Mouse (Mus musculus): ENCODE results near the gene Coro1c.

Gene Coro1c

GRCm38 (mm10) chr5:113858550-113858949 lies 50.0 kb downstream of the Coro1c start:
- in situ Hi-C loops (cut with MboI, MseI), result no loop called here

GRCm38 (mm10) chr5:113857631-113858030 lies 50.9 kb downstream of the Coro1c start:
- in situ Hi-C loops (cut with MboI, MseI), result no loop called here

DNA sequence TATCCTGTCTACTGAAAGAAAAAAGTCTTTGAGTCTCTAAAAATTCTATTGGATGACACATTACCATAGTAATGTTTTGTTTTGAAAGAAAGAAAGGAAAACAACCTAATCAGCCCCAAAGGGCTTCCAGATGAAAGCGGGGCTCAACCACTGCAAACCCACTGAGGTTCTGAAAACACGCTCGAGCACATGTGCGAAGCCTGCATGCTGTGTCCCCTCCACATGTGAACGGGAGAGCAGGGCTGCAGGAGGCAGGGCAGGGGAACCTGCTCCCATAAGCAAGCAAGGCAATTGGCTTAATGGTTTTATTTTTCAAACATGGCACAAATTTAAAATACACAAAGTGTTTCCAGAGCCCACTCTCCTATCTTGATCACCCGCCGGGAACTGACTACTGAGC lies 51.9 kb downstream of the Coro1c start:
- in situ Hi-C loops (cut with MboI, MseI), result no loop called here

DNA sequence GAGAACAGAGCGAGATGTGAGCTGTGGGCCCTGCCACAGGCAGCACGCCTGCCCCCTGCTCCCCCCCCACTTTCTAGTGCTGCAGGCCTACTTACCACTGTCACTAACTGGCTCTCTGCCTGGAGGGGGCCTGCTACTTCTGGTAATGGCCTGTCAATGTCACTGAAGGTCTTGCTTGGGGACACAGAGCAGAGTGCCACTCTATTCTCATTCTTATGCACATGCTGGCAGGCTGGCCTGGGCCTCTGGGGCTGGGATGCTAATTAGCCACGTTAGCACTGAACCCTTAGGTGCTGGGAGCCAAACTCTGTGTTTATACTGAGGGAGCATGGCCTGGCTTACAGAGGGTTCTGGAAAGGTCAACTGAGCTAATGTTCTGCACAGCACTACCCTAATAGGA lies 52.9 kb downstream of the Coro1c start:
- in situ Hi-C loops (cut with MboI, MseI), result no loop called here

GRCm38 (mm10) chr5:113855117-113855516 lies 53.4 kb downstream of the Coro1c start:
- in situ Hi-C loops (cut with MboI, MseI), result no loop called here

- in situ Hi-C loops (cut with MboI, MseI), result loop anchor here (5.0 kb wide), 2 partner anchors 78 to 88 kb away; no protein-coding TSS in a partner anchor
Measured at GRCm38 (mm10) chr5:113854494-113854893, 54.1 kb downstream of the Coro1c start.

- in situ Hi-C loops (cut with MboI, MseI), result loop anchor here (5.0 kb wide), 2 partner anchors 79 to 89 kb away; no protein-coding TSS in a partner anchor
Measured at GRCm38 (mm10) chr5:113853541-113853940, 55.0 kb downstream of the Coro1c start.

GRCm38 (mm10) chr5:113852463-113852862 lies 56.1 kb downstream of the Coro1c start:
- in situ Hi-C loops (cut with MboI, MseI), result loop anchor here (5.0 kb wide), 2 partner anchors 80 to 90 kb away; no protein-coding TSS in a partner anchor

DNA sequence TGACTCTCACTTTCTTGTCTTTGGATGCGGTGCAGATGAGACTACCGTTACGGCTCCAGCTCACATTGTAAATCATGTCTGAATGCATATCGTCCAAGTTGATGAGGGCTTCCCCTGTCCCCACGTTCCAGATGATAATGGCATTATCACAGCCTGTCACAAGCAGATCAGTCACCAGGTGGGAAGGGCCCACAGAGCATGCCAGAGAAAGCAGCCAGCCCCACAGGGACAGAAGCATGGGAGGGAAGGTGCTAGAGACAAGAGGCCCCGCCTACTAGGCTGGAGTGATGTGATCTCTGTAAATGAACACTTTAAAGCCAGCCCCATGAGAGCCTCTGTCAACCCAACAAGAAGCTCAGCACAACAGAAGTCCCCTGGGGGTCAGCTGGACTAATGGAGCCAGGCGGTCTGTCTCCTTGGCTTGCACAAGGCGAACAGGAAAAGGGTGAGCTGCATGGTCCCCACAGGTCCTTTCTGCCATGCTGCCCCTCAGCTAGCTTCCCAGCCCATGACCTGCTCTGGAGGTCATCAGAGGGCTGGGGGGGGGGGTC lies 57.8 kb downstream of the Coro1c start:
- in situ Hi-C loops (cut with MboI, MseI), result loop anchor here (5.0 kb wide), 2 partner anchors 82 to 92 kb away; no protein-coding TSS in a partner anchor

DNA sequence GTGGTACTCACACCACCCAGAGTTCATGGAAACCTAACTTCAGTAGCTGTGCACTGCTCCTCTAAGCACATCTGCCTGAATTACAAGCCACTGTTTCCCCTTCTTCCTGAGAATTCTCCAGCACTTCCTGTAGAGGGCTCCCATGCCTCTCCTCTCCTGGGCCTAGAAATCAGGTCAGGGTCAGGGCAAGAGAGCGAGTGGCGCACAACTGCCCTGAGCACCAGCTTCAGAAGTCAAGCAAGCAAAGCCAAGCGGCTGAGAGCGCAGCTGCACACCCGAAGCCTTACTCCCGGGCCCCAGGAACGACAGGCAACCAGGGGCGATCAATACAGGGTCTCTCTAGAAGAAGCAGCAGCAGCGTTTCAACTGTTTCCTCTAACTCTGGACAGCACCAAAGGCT lies 60.9 kb downstream of the Coro1c start:
- in situ Hi-C loops (cut with MboI, MseI), result no loop called here

GRCm38 (mm10) chr5:113846656-113847055 lies 61.9 kb downstream of the Coro1c start:
- in situ Hi-C loops (cut with MboI, MseI), result no loop called here

- in situ Hi-C loops (cut with MboI, MseI), result no loop called here
Measured at GRCm38 (mm10) chr5:113845627-113846026, 62.9 kb downstream of the Coro1c start.

DNA sequence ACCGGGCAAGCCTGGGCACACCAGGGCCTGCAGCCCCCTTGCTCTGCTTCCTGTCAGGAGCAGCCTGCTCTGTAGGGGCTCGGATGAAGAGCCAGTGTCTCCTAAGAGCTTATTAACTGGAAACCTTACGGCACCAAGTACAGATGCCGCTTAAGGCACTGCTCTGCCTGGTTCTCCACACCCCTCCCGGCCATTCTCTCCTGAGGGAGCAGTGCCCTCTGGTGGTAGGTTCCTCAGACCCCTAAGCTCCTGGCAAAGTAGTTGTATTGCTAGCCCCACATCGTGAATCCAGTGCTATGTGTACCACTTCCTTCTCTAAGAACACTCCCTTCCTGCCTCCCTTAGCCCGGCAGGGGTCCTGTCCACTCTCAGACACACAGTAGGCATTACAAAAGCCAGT lies 63.8 kb downstream of the Coro1c start:
- in situ Hi-C loops (cut with MboI, MseI), result no loop called here

GRCm38 (mm10) chr5:113844106-113844505 lies 64.5 kb downstream of the Coro1c start:
- in situ Hi-C loops (cut with MboI, MseI), result no loop called here

GRCm38 (mm10) chr5:113842906-113843305 lies 65.7 kb downstream of the Coro1c start:
- in situ Hi-C loops (cut with MboI, MseI), result no loop called here

DNA sequence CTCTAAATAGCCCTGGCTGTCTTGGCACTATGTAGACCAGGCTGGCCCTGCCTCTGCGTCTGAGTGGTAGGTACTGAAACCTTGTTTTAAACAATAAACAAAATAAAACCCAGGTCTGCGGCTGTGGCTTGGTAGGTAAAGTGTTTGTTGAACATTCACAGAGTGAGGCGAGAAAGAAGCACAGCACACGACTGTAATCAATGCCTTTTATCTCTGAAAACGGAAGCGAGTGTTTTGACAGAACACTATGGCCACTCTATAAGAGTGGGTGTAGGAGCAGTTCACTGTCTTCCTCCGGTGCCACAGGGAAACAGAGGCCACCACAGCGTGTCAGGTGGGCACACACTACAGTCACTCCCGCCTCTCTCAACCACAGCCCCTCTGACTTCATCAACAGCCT lies 66.3 kb downstream of the Coro1c start:
- in situ Hi-C loops (cut with MboI, MseI), result no loop called here

DNA sequence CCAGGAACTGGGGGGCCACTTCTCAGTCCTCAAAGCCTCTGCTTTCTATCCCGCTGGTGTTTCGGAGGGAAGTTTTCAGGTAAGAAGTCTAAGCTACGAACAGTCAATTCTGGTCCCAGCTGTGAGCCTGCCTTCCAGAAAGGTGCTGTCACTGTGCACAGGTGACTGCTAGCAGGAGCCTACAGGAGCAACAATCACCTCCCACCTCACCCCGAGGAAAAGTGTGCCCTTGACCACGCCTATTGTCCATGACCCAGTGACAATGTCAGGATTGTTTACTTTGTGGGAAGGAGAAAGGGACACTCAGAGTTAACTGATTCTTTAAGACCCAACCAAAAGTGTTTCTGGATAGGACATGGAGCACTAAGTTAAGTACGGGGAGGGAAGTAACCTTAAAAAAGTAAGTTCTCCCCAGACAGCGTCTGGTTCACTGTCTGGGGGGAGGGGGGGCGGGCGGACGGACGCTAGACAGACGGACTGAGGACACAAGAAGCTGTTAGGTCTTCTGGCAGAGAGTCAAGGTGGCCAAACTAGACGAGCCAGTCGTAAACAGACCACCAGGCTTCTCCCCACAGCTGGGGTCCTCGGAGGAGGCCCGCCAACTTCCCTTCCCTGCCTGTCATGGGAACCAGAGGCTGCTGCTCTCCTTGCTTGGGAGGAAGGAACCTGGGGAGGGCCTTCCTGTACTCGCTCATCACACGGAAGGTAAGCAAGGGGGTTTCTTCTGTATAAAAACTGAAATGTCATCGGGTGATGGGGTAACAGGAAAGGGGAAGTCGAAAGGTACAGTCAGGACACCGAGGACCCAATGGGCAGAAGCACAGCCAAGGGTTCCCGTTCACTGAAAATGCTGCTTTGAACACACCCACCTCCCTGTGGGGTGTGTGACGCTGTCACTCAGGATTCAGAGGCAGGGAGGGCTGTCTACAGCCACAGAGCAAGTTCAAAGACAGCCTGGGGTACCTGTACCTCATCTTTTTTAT lies 67.0 kb downstream of the Coro1c start:
- in situ Hi-C loops (cut with MboI, MseI), result no loop called here

DNA sequence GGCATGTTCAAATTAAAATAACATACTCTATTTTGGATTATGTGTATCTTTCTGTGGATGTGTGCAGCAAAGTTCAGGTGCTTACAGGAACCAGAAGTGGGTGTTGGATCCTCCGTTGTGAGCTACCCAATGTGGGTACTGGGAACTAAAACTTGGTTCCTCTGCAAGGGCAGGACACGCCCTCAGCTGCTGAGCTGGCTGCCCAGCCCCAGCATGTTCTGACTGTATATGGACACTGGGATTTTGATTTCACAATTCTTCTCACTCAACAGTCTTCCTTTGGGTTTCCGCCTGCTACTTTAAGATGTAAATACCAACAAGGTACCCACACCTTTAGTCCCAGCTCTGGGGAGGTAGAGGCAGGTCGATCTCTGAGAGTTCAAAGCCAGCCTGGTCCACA lies 68.1 kb downstream of the Coro1c start:
- in situ Hi-C loops (cut with MboI, MseI), result no loop called here

DNA sequence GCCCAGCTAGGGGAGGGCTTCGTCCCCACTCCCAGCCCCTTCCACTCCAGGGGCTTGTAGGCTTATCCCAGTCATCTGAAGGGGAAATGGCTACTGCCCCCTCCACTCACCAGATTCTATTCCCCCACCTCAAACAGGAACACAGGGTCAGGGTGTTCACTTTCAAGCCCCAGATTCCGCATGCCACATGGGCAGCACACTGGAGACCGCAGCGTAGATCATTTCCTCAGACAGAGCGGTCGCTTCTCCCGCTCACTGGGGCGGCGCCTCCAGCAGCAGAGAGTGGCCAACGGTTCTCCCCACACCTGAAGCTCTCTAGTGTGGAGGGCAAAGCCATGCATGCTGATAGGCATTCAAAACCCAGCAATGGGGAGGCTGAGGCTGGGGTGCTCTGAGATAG lies 71.6 kb downstream of the Coro1c start:
- in situ Hi-C loops (cut with MboI, MseI), result no loop called here

DNA sequence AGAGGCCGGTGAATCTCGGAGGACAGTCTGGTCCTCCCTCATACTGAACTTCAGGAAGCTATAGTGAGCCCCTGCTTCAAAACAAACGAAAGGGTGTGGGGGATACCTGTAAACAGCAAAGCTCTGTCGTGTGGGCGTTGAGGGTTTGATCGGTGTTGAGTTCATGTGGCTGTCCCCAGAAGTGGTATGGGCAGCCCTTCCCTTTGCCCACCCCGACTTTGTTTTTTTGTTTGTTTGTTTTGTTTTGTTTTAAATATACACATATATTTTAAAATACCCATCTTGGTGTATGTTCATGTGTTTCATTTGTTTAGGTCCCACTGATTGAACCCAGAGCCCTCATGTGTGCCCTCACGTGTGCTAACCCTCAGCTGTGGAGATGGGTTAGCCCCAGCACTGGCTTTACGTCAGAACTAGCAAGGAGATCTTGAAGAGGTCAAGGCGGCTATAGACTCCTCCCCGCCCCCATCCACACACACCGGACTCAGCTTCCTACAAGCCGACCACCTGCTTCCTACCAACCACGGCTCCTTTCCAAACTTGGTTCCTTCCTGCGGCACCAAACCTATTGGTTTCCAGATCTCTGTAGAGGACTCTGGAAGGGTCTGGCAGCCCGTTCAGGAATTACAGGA lies 75.1 kb downstream of the Coro1c start:
- in situ Hi-C loops (cut with MboI, MseI), result no loop called here

DNA sequence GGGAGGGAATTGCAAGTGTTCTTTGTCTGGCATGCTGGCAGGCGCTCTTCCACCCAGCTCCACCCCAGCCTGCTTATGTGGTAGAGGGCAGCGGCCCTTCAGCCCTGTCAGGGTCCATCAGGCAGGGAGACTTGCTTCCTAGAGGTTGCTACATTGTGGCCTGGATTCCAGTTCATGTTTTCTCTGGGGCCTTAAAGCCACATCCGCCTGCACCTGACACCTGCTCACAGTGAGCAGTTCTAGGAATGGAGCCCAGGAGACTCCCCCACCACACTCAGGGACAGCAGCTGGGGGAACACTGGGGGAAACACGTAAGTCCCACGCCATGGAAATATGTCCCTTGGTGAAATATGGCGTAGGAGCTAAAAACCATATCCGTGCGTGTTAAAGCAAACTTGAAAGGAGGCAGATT lies 76.1 kb downstream of the Coro1c start, which contains the start of gene Selplg:
Selplg (minus strand) TSS at position 155 of the 412 bp plus-strand sequence.
- in situ Hi-C loops (cut with MboI, MseI), result no loop called here

DNA sequence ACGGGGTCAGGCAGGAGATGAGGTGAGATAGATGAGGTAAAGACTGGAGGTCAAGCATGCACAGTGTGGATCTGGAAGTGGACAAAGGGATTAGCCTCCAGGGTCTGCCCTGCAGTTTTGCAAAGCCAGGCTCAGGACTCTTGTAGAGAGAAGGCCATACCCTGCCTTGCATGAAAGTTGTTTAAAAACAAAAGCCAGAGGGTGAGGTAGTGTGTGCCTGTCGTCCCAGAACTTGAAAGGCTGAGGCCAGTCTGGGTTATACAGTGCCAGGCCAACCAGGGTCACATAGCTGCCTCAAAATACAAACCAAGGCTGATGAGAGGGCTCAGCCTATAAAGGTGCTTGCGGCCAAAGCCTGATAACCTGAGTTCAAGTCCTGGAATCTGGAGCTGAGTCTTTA lies 76.8 kb downstream of the Coro1c start:
- in situ Hi-C loops (cut with MboI, MseI), result no loop called here

Measured in T-helper 17 cell (primary cell).